9 mouse cellular contexts compared by ENCODE assay signal in the genomic region with DNA sequence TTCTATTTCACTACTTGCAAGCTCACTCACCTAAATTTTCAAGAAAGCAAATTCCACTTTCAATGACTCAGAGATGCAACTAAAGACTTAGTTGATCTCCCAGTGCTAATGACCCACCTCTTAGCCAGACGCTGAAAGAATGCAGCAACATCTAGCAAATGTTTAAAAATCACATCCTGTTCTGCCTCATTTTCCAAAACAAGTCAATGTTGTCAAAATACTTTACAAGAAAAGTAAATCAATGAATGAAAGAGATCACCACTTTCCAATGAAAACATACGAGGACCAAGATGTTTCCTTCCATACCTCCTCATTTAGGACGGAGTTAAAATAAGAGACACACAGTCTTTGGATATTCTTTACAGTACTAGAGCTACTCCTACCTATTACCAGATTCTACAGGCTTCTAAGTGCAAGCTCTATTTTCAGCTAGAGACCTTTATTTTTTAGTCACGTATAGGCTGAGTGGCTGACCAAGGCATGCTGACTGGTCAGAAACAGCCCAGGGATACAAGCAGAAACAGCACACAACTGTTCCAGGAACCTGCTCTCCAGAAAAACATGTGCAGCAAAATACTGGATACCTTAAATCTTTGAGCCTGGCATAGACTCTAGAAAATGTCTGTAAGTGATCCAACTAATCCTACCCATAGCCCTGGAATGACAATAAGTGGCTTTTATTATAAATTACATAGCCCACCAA.
DNase-seq lines count a peak whose midpoint lies in the region; ATAC-seq and TF ChIP-seq lines count a peak whose summit lies in the region.
"Had no signal": no experiment of that assay in that cellular context is flagged by ENCODE, and none has a peak within 500 bp of the region (broad histone marks: within the 10 kb centered on the region; RNA-seq: fewer than 3 reads in every experiment).

No protein-coding gene starts in this region.

- no peak overlapping the region for H3K9ac ChIP-seq in limb, embryonic 12.5 days (replicated peaks)

- peak overlapping the region; percentile 86 for H3K4me2 ChIP-seq in limb, embryonic 12.5 days

- H3K27ac ChIP-seq in kidney, adult 2 months (ENCODE audit: insufficient read depth, low read depth, low read length): 0 out of 2 replicates have a peak overlapping the region, but pooled peaks have one; percentile 64
- peak overlapping the region; percentile 79; the same call in 1 of the 2 replicates for H3K27ac ChIP-seq in bone marrow, adult 2 months (ENCODE audit: control insufficient read depth, insufficient read depth, low read depth, low read length, poor library complexity)
- no peak overlapping the region for H3K27ac ChIP-seq in limb, embryonic 12.5 days

- intact Hi-C loops in left cerebral cortex, postnatal 14 days (cut with DNase I): no loop called here

- no peaks in the 10 kb centered on the region for H3K9me3 ChIP-seq in limb, embryonic 12.5 days

- TF ChIP-seq POLR2A in kidney, adult 2 months (IDR thresholded peaks at IDR 0.05; ENCODE audit: low read depth, low read length): no peak
- no peak for TF ChIP-seq POLR2A in bone marrow, adult 2 months (IDR thresholded peaks at IDR 0.05; ENCODE audit: borderline replicate concordance, control insufficient read depth, low read depth, low read length)

- no peaks in the 10 kb centered on the region for H3K36me3 ChIP-seq in kidney, adult 2 months (ENCODE audit: control insufficient read depth, insufficient read depth, low read length)
- no peaks in the 10 kb centered on the region for H3K36me3 ChIP-seq in limb, embryonic 12.5 days

- ATAC-seq in limb, embryonic 12.5 days (ENCODE audit: insufficient number of reproducible peaks, insufficient read depth, low FRiP score, low TSS enrichment, low read depth): no peak

- DNase-seq in kidney, adult 2 months: no peak
- DNase-seq in kidney, postnatal 4 days: no peak
- DNase-seq in 416B (ENCODE audit: low read depth): peak; percentile 37
- DNase-seq in cerebellum, adult 11 months: no peak
- DNase-seq in left cerebral cortex, adult 9 months (ENCODE audit: low spot score in 2 of 2): no peak
- DNase-seq in left cerebral cortex, postnatal 14 days (ENCODE audit: low spot score in 2 of 2): no peak
- DNase-seq: cerebellum, adult 9-11 months had no signal

- WGBS in kidney, adult 2 months: 31% methylated on average over 4 of the region's 4 CpGs
- 7% methylated on average over 4 of the region's 4 CpGs for WGBS in bone marrow, adult 2 months
- 57% methylated on average over 4 of the region's 4 CpGs for WGBS in limb, embryonic 12.5 days

- H3K4me1 ChIP-seq in kidney, adult 2 months (ENCODE audit: control insufficient read depth, insufficient read depth, low read length): peaks cover 28% of the 10 kb centered on the region
- peaks cover 2% of the 10 kb centered on the region for H3K4me1 ChIP-seq in bone marrow, adult 2 months (ENCODE audit: control insufficient read depth, insufficient read depth, low read length)
- peaks cover 27% of the 10 kb centered on the region for H3K4me1 ChIP-seq in limb, embryonic 12.5 days (replicated peaks)

- TF ChIP-seq CTCF in kidney, adult 2 months (conservative IDR thresholded peaks at IDR 0.05; ENCODE audit: insufficient read depth, insufficient read length, low read depth, low read length): no peak
- no peak for TF ChIP-seq CTCF in bone marrow, adult 2 months (IDR thresholded peaks at IDR 0.05; ENCODE audit: control insufficient read depth, insufficient read depth, low read length)

- no peak overlapping the region for H3K4me3 ChIP-seq in kidney, adult 2 months (ENCODE audit: insufficient read depth, low read depth, low read length)
- H3K4me3 ChIP-seq in bone marrow, adult 2 months (replicated peaks; ENCODE audit: control insufficient read depth, low read depth, low read length): peak overlapping the region; percentile 60
- H3K4me3 ChIP-seq in limb, embryonic 12.5 days (replicated peaks): peak overlapping the region; percentile 53

- H3K27me3 ChIP-seq in kidney, adult 2 months (replicated peaks; ENCODE audit: control insufficient read depth, insufficient read depth, low read length): no peaks in the 10 kb centered on the region
- no peaks in the 10 kb centered on the region for H3K27me3 ChIP-seq in limb, embryonic 12.5 days
